Mouse (Mus musculus): ENCODE measurements around the gene BC024978.
"Not testable (repeated sequence)": the region's sequence is repeated elsewhere in the genome, so short reads cannot be mapped to it uniquely, and the experiment has no call there.

Gene BC024978

GRCm38 (mm10) chr7:27227276-27227675 is 31.7 kb downstream of the BC024978 start:
- DNase-seq, result no peak

- no peak for DNase-seq
Measured at GRCm38 (mm10) chr7:27227676-27228075, 32.1 kb downstream of the BC024978 start.

- DNase-seq, result peak; percentile 93
Measured at GRCm38 (mm10) chr7:27228281-27228821, 32.8 kb downstream of the BC024978 start, which contains the start of gene Itpkc. Itpkc (minus strand) TSS chr7:27228661.

- no peak for DNase-seq
Measured at GRCm38 (mm10) chr7:27228865-27229264, 33.3 kb downstream of the BC024978 start.

- DNase-seq, result no peak
Measured at GRCm38 (mm10) chr7:27230781-27231180, 35.2 kb downstream of the BC024978 start.

- peak; percentile 83 for DNase-seq
Measured at GRCm38 (mm10) chr7:27231693-27232331, 36.2 kb downstream of the BC024978 start.

- DNase-seq, result peak; percentile 95
Measured at GRCm38 (mm10) chr7:27232781-27233281, 37.2 kb downstream of the BC024978 start, which contains the start of gene Coq8b. Coq8b (plus strand) TSS chr7:27233023.

- DNase-seq, result no peak
Measured at GRCm38 (mm10) chr7:27233300-27233699, 37.7 kb downstream of the BC024978 start.

- no peak for DNase-seq
Measured at GRCm38 (mm10) chr7:27235726-27236125, 40.1 kb downstream of the BC024978 start.

GRCm38 (mm10) chr7:27237527-27237926 is 41.9 kb downstream of the BC024978 start:
- no peak for DNase-seq

GRCm38 (mm10) chr7:27238568-27238967 is 43.0 kb downstream of the BC024978 start:
- DNase-seq, result no peak

GRCm38 (mm10) chr7:27243211-27243610 is 47.6 kb downstream of the BC024978 start:
- DNase-seq, result no peak

GRCm38 (mm10) chr7:27244088-27244487 is 48.5 kb downstream of the BC024978 start:
- DNase-seq, result not testable (repeated sequence)

- DNase-seq, result no peak
Measured at GRCm38 (mm10) chr7:27249146-27249545, 53.6 kb downstream of the BC024978 start.

- no peak for DNase-seq
Measured at GRCm38 (mm10) chr7:27249928-27250327, 54.3 kb downstream of the BC024978 start.

- DNase-seq, result no peak
Measured at GRCm38 (mm10) chr7:27251946-27252345, 56.4 kb downstream of the BC024978 start.

- DNase-seq, result no peak
Measured at GRCm38 (mm10) chr7:27255721-27256120, 60.1 kb downstream of the BC024978 start.

- DNase-seq, result peak; percentile 82
Measured at GRCm38 (mm10) chr7:27257046-27257851, 61.7 kb downstream of the BC024978 start.

- DNase-seq, result no peak
Measured at GRCm38 (mm10) chr7:27257852-27258204, 62.2 kb downstream of the BC024978 start.

GRCm38 (mm10) chr7:27258205-27258899 is 62.8 kb downstream of the BC024978 start, which contains the start of gene Numbl:
Numbl (plus strand) TSS chr7:27258433.
- peak; percentile 94 for DNase-seq

GRCm38 (mm10) chr7:27259271-27259721 is 63.7 kb downstream of the BC024978 start:
- no peak for DNase-seq

- no peak for DNase-seq
Measured at GRCm38 (mm10) chr7:27259771-27260170, 64.2 kb downstream of the BC024978 start.
